Mouse (Mus musculus) limb, embryonic 14.5 days (tissue): ENCODE results near the gene Adora2b. TPM values are rescaled to one million over a fixed set of nuclear protein-coding genes. Genes with fewer than 3 reads are reported as not detected.
A peak's percentile ranks its signal among the peaks of the same experiment; 100 is the strongest.

ENCODE experiments used
- ATAC-seq: fragments of 200-750 bp; cut with Nextera tagmentation; 2 replicates; pipeline ENCODE4 v1.8.0; 2017; ENCODE audit warnings: low read depth, moderate number of reproducible peaks, moderate TSS enrichment; ENCODE audit not compliant: low FRiP score
- DNase-seq: peaks from one replicate; pipeline ENCODE4 v3.0.0-alpha.2; 2015; ENCODE audit warnings: low spot score
- H3K27ac ChIP-seq: fragments of 300-500 bp; sonication (generic); replicated peaks from 2 replicates; pipeline ENCODE4 v1.5.1; 2014; ENCODE audit warnings: low read depth, mild to moderate bottlenecking, low read length, moderate library complexity, mixed read lengths
- H3K27me3 ChIP-seq: fragments of 300-500 bp; sonication (generic); 2 replicates; pipeline ENCODE4 v1.6.1; 2014; ENCODE audit warnings: low read length, mixed read lengths; ENCODE audit not compliant: control insufficient read depth, insufficient read depth
- H3K36me3 ChIP-seq: fragments of 300-500 bp; sonication (generic); 2 replicates; pipeline ENCODE4 v1.6.1; 2014; ENCODE audit warnings: mild to moderate bottlenecking, low read length, moderate library complexity, mixed read lengths; ENCODE audit not compliant: control insufficient read depth, insufficient read depth
- H3K4me1 ChIP-seq: fragments of 300-500 bp; sonication (generic); 2 replicates; pipeline ENCODE4 v1.6.1; 2014; ENCODE audit warnings: antibody characterized with exemption, low read length, mixed read lengths; ENCODE audit not compliant: control insufficient read depth, insufficient read depth
- H3K4me2 ChIP-seq: fragments of 300-500 bp; sonication (generic); replicated peaks from 2 replicates; pipeline ENCODE4 v1.6.1; 2014; ENCODE audit warnings: low read depth, mild to moderate bottlenecking, low read length, moderate library complexity; ENCODE audit not compliant: severe bottlenecking
- H3K4me3 ChIP-seq: fragments of 300-500 bp; sonication (generic); replicated peaks from 2 replicates; pipeline ENCODE4 v1.5.1; 2014; ENCODE audit warnings: low read length
- H3K9ac ChIP-seq: fragments of 300-500 bp; sonication (generic); 2 replicates; pipeline ENCODE4 v1.6.1; 2014; ENCODE audit warnings: mild to moderate bottlenecking, low read depth, low read length, moderate library complexity; ENCODE audit not compliant: severe bottlenecking
- H3K9me3 ChIP-seq: fragments of 300-500 bp; sonication (generic); 2 replicates; pipeline ENCODE4 v1.6.1; 2016; ENCODE audit warnings: low read length; ENCODE audit not compliant: control insufficient read depth
- POLR2A ChIP-seq: fragments of 200-500 bp; IDR thresholded peaks from 2 replicates; pipeline ENCODE4 v1.8.0; 2012; ENCODE audit warnings: inconsistent platforms, mild to moderate bottlenecking, moderate library complexity, borderline replicate concordance; ENCODE audit not compliant: insufficient read depth, insufficient read length; ENCODE audit errors: extremely low read depth
- WGBS: fragments of 180-500 bp; shearing (Covaris S2); extraction: QIAGEN DNeasy Blood & Tissue Kit; methylation state at CpG from one replicate; pipeline ENCODE4 v1.1.7; 2014; 5-methylcytosine and 5-hydroxymethylcytosine counted together
- polyA plus RNA-seq, 2 experiments: library from polyadenylated mRNA; depleted of rRNA in 1 of 2; stranded (reverse) in 1 of 2; unstranded in 1 of 2; fragments of >200 nt; fragmentation: Nextera tagmentation in 1 of 2; extraction: Ambion mirVana in 1 of 2; gene quantifications; 2 replicates each; pipeline versions ENCODE4 v1.2.1 to v1.2.3; 2012 to 2014

The Adora2b gene
- polyA plus RNA-seq (2012; rRNA removed) (9.1 and 9.9 TPM in 2 replicates), polyA plus RNA-seq (2014; fragmentation: Nextera tagmentation; extraction: Ambion mirVana) (10.9 and 11.1 TPM in 2 replicates)

GRCm38 (mm10) chr11:62248401-62249244, at the start of gene Adora2b:
Gene Adora2b (plus strand): TSS chr11:62248984.
- Histone ChIP-seq H3K4me1 (peaks cover 29% of the 10 kb centered on the region), H3K27ac (no peak within 1 kb of the TSS), H3K36me3 (no peaks in the 10 kb centered on the region), H3K9ac (peak within 1 kb of the TSS; percentile 51), H3K27me3 (peaks cover 11% of the 10 kb centered on the region; the same call in 1 of the 2 replicates), H3K4me2 (peak within 1 kb of the TSS; percentile 97), H3K9me3 (no peaks in the 10 kb centered on the region), H3K4me3 (peak within 1 kb of the TSS; percentile 52)
- ATAC-seq (peak; percentile 85), DNase-seq (peak; percentile 72)
- 2% methylated on average over 61 of the region's 69 CpGs for WGBS
- 0 out of 2 replicates have a peak, but pooled peaks have one; percentile 18 for TF ChIP-seq POLR2A

DNA sequence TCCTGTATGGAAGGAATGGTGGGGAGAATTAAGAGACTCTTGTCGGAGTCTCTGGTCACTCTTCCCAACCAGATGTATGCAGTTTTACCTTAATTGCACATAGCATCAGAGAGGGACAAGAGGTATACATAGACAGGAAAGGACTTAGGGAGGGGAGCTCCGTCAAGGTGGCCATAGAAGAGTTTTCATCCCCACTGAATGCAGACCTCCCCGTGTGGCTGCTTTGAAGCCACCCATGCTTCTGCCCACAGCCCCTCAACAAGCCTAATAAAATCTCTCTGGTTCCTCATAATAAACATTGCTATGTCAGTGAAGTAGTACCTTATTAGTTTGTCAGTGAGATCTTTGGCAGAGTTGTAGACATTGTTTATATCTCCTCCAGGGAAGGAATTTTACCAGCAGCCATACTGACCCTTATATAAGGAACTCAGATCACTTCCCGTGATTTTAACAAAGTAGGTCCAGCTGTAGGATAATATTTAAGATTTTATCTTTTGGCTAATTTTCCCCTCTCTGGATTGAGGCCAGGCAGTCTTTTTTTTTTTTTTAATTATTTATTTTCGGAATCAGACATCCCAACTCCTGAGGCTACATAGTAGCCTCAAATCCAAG, 47.8 kb upstream of the Adora2b start:
- H3K27ac ChIP-seq = no peak overlapping the region
- H3K4me2 ChIP-seq = no peak overlapping the region
- no peak for TF ChIP-seq POLR2A
- no peaks in the 10 kb centered on the region for H3K9me3 ChIP-seq
- H3K36me3 ChIP-seq = no peaks in the 10 kb centered on the region
- H3K4me3 ChIP-seq = no peak overlapping the region
- DNase-seq = no peak
- no peak for ATAC-seq
- H3K9ac ChIP-seq = no peak overlapping the region
- WGBS = 45% methylated on average over 5 of the region's 5 CpGs
- no peaks in the 10 kb centered on the region for H3K27me3 ChIP-seq
- no peaks in the 10 kb centered on the region for H3K4me1 ChIP-seq

- no peaks in the 10 kb centered on the region for H3K27me3 ChIP-seq
- WGBS = 97% methylated on average over 1 of the region's 1 CpGs
- no peaks in the 10 kb centered on the region for H3K4me1 ChIP-seq
- no peaks in the 10 kb centered on the region for H3K9me3 ChIP-seq
- no peak for DNase-seq
- no peak overlapping the region for H3K4me2 ChIP-seq
- no peak overlapping the region for H3K27ac ChIP-seq
- H3K9ac ChIP-seq = no peak overlapping the region
- no peak for ATAC-seq
- H3K36me3 ChIP-seq = no peaks in the 10 kb centered on the region
- no peak overlapping the region for H3K4me3 ChIP-seq
- no peak for TF ChIP-seq POLR2A
Measured at GRCm38 (mm10) chr11:62202645-62203044, 46.1 kb upstream of the Adora2b start.

DNA sequence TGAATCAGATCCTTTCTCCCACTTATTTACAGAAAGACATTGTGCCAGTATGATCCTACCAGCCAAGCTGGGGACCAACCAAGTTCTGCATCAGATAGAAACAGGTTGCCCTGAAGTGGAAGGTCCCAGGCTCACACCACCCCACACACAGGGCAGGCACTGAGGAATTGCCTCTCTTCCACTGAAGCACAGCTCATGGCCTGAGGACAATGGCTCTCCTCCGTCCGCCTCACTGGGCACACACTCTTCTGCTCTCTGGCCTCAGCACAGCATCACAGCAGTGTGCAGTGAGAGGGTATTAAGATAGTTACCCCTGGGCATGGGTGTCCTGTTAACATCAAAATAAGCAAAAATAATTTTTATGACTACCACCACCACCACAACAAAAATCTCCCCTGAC, 39.7 kb upstream of the Adora2b start:
- Histone ChIP-seq H3K9me3 (no peaks in the 10 kb centered on the region), H3K4me3 (no peak overlapping the region), H3K4me1 (no peaks in the 10 kb centered on the region), H3K36me3 (no peaks in the 10 kb centered on the region), H3K4me2 (no peak overlapping the region), H3K27ac (no peak overlapping the region), H3K9ac (no peak overlapping the region), H3K27me3 (no peaks in the 10 kb centered on the region)
- 89% methylated on average over 2 of the region's 2 CpGs for WGBS
- TF ChIP-seq POLR2A = no peak
- ATAC-seq = no peak
- DNase-seq = no peak

DNA sequence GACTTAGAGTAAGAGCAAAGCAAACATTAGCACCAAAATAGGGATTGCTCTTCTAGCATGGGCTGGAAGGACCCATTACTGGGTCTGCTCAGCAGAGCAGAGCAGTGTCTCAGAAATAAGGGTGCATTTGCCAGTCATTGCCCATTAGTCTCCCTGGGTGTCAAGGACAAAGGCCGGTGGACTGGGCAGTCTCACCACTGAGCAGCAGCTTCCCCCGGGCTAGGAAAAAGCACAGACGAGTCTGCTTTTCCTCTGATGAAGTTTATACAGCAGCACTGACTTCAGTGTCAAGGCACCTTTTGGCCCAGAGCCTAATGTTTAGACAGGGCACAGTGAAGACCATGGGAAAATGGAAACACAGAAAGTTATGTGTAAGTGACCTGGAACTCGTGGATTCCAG, 38.9 kb upstream of the Adora2b start:
- H3K9ac ChIP-seq = no peak overlapping the region
- no peaks in the 10 kb centered on the region for H3K4me1 ChIP-seq
- DNase-seq (no peak), ATAC-seq (no peak)
- H3K9me3 ChIP-seq = no peaks in the 10 kb centered on the region
- H3K4me3 ChIP-seq = no peak overlapping the region
- H3K27me3 ChIP-seq = no peaks in the 10 kb centered on the region
- 60% methylated on average over 4 of the region's 4 CpGs for WGBS
- no peaks in the 10 kb centered on the region for H3K36me3 ChIP-seq
- H3K27ac ChIP-seq = no peak overlapping the region
- H3K4me2 ChIP-seq = no peak overlapping the region
- TF ChIP-seq POLR2A = no peak
